ENCODE assay signal across 14 mouse cellular contexts in the genomic region with DNA sequence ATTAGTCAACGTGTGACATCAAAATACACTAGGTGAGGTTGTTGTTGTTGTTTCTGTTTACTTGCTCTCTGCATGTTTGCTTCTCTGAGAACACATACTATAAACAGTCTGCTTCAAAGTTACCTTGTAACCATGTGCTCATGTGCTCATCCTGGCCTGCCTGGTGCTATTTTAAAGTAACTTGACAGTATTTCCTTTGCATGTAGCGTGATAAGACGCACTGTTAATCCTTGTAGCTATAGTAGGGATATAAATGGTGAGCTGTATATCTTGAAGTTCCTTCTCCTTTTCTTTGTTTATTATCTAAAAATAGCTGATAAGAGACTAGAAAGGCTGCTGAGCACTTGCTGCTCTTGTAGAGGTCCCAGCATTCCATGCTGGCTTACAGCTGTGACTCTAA.
DNase-seq lines count a peak whose midpoint lies in the region; ATAC-seq and TF ChIP-seq lines count a peak whose summit lies in the region.
"Had no signal": no experiment of that assay in that cellular context is flagged by ENCODE, and none has a peak within 500 bp of the region (broad histone marks: within the 10 kb centered on the region; RNA-seq: fewer than 3 reads in every experiment).

No protein-coding gene starts in this region.

- intact Hi-C loops in heart, postnatal 14 days (cut with DNase I): loop anchor here (5.0 kb wide), 1 partner anchor 40 kb away; no protein-coding TSS in a partner anchor

- no peak for DNase-seq in heart, postnatal 14 days
- DNase-seq in kidney, postnatal 0 days (ENCODE audit: low spot score): no peak
- no peak for DNase-seq in kidney, postnatal 25 days
- peak; percentile 2 for DNase-seq in MEL-GATA-1-ER (ENCODE audit: extremely low read depth, low read depth)
- no peak for DNase-seq in embryonic facial prominence, embryonic 11.5 days (ENCODE audit: low spot score)
- DNase-seq in spleen, postnatal 36 days (ENCODE audit: low spot score in 2 of 2): no peak
- DNase-seq: cerebellum, adult 9-10 months; gastrocnemius, postnatal 36 days; thymus, adult 18-20 months had no signal

- no peaks in the 10 kb centered on the region for H3K27me3 ChIP-seq in heart, embryonic 13.5 days (replicated peaks)
- H3K27me3 ChIP-seq in kidney, postnatal 0 days (ENCODE audit: insufficient read depth, low read length): no peaks in the 10 kb centered on the region
- no peaks in the 10 kb centered on the region for H3K27me3 ChIP-seq in embryonic facial prominence, embryonic 11.5 days (ENCODE audit: control insufficient read depth, insufficient read depth, low read length)
- H3K27me3 ChIP-seq: forebrain, embryonic 13.5 days; intestine, embryonic 15.5 days; liver, embryonic 15.5 days had no signal

- H3K9me3 ChIP-seq in heart, embryonic 13.5 days: no peaks in the 10 kb centered on the region
- H3K9me3 ChIP-seq in kidney, postnatal 0 days (replicated peaks; ENCODE audit: low read length): no peaks in the 10 kb centered on the region
- no peaks in the 10 kb centered on the region for H3K9me3 ChIP-seq in embryonic facial prominence, embryonic 11.5 days (replicated peaks; ENCODE audit: control insufficient read depth, low read length)
- H3K9me3 ChIP-seq: forebrain, embryonic 13.5 days; intestine, embryonic 15.5 days; liver, embryonic 15.5 days had no signal

- no peak for TF ChIP-seq CTCF in kidney, postnatal 0 days (IDR thresholded peaks at IDR 0.05; ENCODE audit: low read depth)

- H3K36me3 ChIP-seq in heart, embryonic 13.5 days: no peaks in the 10 kb centered on the region
- no peaks in the 10 kb centered on the region for H3K36me3 ChIP-seq in kidney, postnatal 0 days (ENCODE audit: insufficient read depth, low read length)
- no peaks in the 10 kb centered on the region for H3K36me3 ChIP-seq in embryonic facial prominence, embryonic 11.5 days (replicated peaks; ENCODE audit: control insufficient read depth, insufficient read depth, low read depth, low read length)
- H3K36me3 ChIP-seq: intestine, embryonic 15.5 days; liver, embryonic 15.5 days had no signal

- no peak overlapping the region for H3K4me3 ChIP-seq in heart, embryonic 13.5 days
- no peak overlapping the region for H3K4me3 ChIP-seq in kidney, postnatal 0 days (replicated peaks; ENCODE audit: low read depth, low read length)
- H3K4me3 ChIP-seq in embryonic facial prominence, embryonic 11.5 days (ENCODE audit: low read depth, low read length): no peak overlapping the region
- H3K4me3 ChIP-seq: forebrain, embryonic 13.5 days; intestine, embryonic 15.5 days; liver, embryonic 15.5 days had no signal

- peak overlapping the region; percentile 82 for H3K27ac ChIP-seq in heart, embryonic 13.5 days (replicated peaks)
- 0 out of 2 replicates have a peak overlapping the region, but pooled peaks have one; percentile 13 for H3K27ac ChIP-seq in kidney, postnatal 0 days
- 0 out of 2 replicates have a peak overlapping the region, but pooled peaks have one; percentile 6 for H3K27ac ChIP-seq in embryonic facial prominence, embryonic 11.5 days (replicated peaks; ENCODE audit: low read depth, low read length)
- H3K27ac ChIP-seq: forebrain, embryonic 13.5 days; hindbrain, embryonic 14.5 days; intestine, embryonic 15.5 days; liver, embryonic 15.5 days had no signal

- H3K4me2 ChIP-seq in heart, embryonic 13.5 days: peak overlapping the region; percentile 24; the same call in 1 of the 2 replicates
- H3K4me2 ChIP-seq in kidney, postnatal 0 days (ENCODE audit: low read length): no peak overlapping the region
- H3K4me2 ChIP-seq in embryonic facial prominence, embryonic 11.5 days (ENCODE audit: low read depth, low read length): no peak overlapping the region
- H3K4me2 ChIP-seq: forebrain, embryonic 13.5 days; hindbrain, embryonic 14.5 days; intestine, embryonic 15.5 days; liver, embryonic 15.5 days had no signal

- peaks cover 56% of the 10 kb centered on the region for H3K4me1 ChIP-seq in heart, embryonic 13.5 days
- 0 out of 2 replicates have a peak, but pooled peaks cover 7% of the 10 kb centered on the region for H3K4me1 ChIP-seq in kidney, postnatal 0 days (replicated peaks; ENCODE audit: insufficient read depth, low read length)
- peaks cover 3% of the 10 kb centered on the region for H3K4me1 ChIP-seq in embryonic facial prominence, embryonic 11.5 days (ENCODE audit: control insufficient read depth, insufficient read depth, low read length)
- H3K4me1 ChIP-seq: liver, embryonic 15.5 days had no signal

- WGBS in heart, embryonic 13.5 days: 21% methylated on average over 3 of the region's 3 CpGs
- 74% methylated on average over 3 of the region's 3 CpGs for WGBS in kidney, postnatal 0 days
- WGBS in embryonic facial prominence, embryonic 11.5 days: 83% methylated on average over 3 of the region's 3 CpGs

- 0 out of 2 replicates have a peak overlapping the region, but pooled peaks have one; percentile 47 for H3K9ac ChIP-seq in heart, embryonic 13.5 days
- H3K9ac ChIP-seq in kidney, postnatal 0 days (ENCODE audit: low read depth, low read length): no peak overlapping the region
- no peak overlapping the region for H3K9ac ChIP-seq in embryonic facial prominence, embryonic 11.5 days (replicated peaks; ENCODE audit: low read length)
- H3K9ac ChIP-seq: forebrain, embryonic 13.5 days; hindbrain, embryonic 14.5 days; intestine, embryonic 15.5 days; liver, embryonic 15.5 days had no signal

- no peak for ATAC-seq in heart, embryonic 13.5 days (ENCODE audit: extremely low read depth, insufficient number of reproducible peaks, low FRiP score, low TSS enrichment)
- ATAC-seq in kidney, postnatal 0 days (replicated peaks; ENCODE audit: low FRiP score, low read depth): no peak
- no peak for ATAC-seq in embryonic facial prominence, embryonic 11.5 days (replicated peaks; ENCODE audit: insufficient number of reproducible peaks, low FRiP score, low TSS enrichment, low read depth)
- ATAC-seq: forebrain, embryonic 13.5 days; intestine, embryonic 15.5 days had no signal

Comparison
In these comparisons a context has a peak if more than half of its experiments do, and no peak if none do; other contexts are left out.
1. H3K27ac ChIP-seq: peak in every context shown above with its lines; median percentile 82 in heart, embryonic 13.5 days; 13 in kidney, postnatal 0 days; 6 in embryonic facial prominence, embryonic 11.5 days.